Mouse (Mus musculus) ES-Bruce4 (cell line): Measurements from ENCODE around the gene Pik3r5. TPM values are rescaled to one million over a fixed set of nuclear protein-coding genes. Genes with fewer than 3 reads are reported as not detected.

ENCODE experiments used
- H3K27ac ChIP-seq: 2 replicates; pipeline ENCODE4 v1.5.1; 2012; ENCODE audit warnings: low read length, inconsistent platforms; ENCODE audit not compliant: insufficient read depth
- H3K27me3 ChIP-seq: 2 replicates; pipeline ENCODE4 v1.6.1; 2012; ENCODE audit warnings: mild to moderate bottlenecking, low read length, inconsistent platforms; ENCODE audit not compliant: control insufficient read depth, poor library complexity, insufficient read depth, severe bottlenecking
- H3K36me3 ChIP-seq: 2 replicates; pipeline ENCODE4 v1.6.1; 2012; ENCODE audit warnings: inconsistent platforms, mild to moderate bottlenecking, low read length, moderate library complexity; ENCODE audit not compliant: control insufficient read depth, poor library complexity, insufficient read depth, severe bottlenecking
- H3K4me1 ChIP-seq: one replicate; pipeline ENCODE4 v1.8.1; 2011; ENCODE audit warnings: low read length; ENCODE audit not compliant: control insufficient read depth, insufficient read depth
- H3K4me3 ChIP-seq: 2 replicates; pipeline ENCODE4 v1.5.1; 2011; ENCODE audit warnings: low read depth, mild to moderate bottlenecking, low read length
- H3K9ac ChIP-seq: 2 replicates; pipeline ENCODE4 v1.6.1; 2012; ENCODE audit warnings: low read depth, mild to moderate bottlenecking, inconsistent platforms; ENCODE audit not compliant: poor library complexity, severe bottlenecking
- H3K9me3 ChIP-seq: replicated peaks from 2 replicates; pipeline ENCODE4 v1.6.1; 2012; ENCODE audit warnings: mild to moderate bottlenecking, low read length, inconsistent platforms; ENCODE audit not compliant: control insufficient read depth, poor library complexity, insufficient read depth, severe bottlenecking
- CTCF ChIP-seq: IDR thresholded peaks from one replicate; pipeline ENCODE4 v1.8.1; 2011; ENCODE audit warnings: low read depth, low read length
- EP300 ChIP-seq: IDR thresholded peaks from 2 replicates; pipeline ENCODE4 v1.6.1; 2011; ENCODE audit warnings: low read depth, low read length; ENCODE audit not compliant: insufficient read depth
- POLR2A ChIP-seq: IDR thresholded peaks from one replicate; pipeline ENCODE4 v1.8.1; 2011; ENCODE audit warnings: low read length; ENCODE audit not compliant: insufficient read depth
- polyA plus RNA-seq: library from polyadenylated mRNA; stranded (reverse); fragments of >200 nt; gene quantifications from 2 replicates; pipeline ENCODE4 v1.2.4, GENCODE M21; 2011; ENCODE audit warnings: low read depth; ENCODE audit not compliant: missing spikeins, insufficient read depth, insufficient read length

The Pik3r5 gene
- polyA plus RNA-seq, 1 experiment = 1.7 TPM

- TF ChIP-seq CTCF (no peak), POLR2A (no peak), EP300 (no peak)
- no peaks in the 10 kb centered on the region for H3K9me3 ChIP-seq
- H3K27me3 ChIP-seq = no peaks in the 10 kb centered on the region
- H3K36me3 ChIP-seq = no peaks in the 10 kb centered on the region
- no peak overlapping the region for H3K4me3 ChIP-seq
- no peaks in the 10 kb centered on the region for H3K4me1 ChIP-seq
- no peak overlapping the region for H3K9ac ChIP-seq
- no peak overlapping the region for H3K27ac ChIP-seq
Observed at GRCm38 (mm10) chr11:68446547-68446946, 14.6 kb downstream of the Pik3r5 start.

- no peaks in the 10 kb centered on the region for H3K36me3 ChIP-seq
- H3K4me3 ChIP-seq = no peak overlapping the region
- H3K9me3 ChIP-seq = no peaks in the 10 kb centered on the region
- H3K9ac ChIP-seq = no peak overlapping the region
- no peak overlapping the region for H3K27ac ChIP-seq
- TF ChIP-seq POLR2A = no peak
- no peak for TF ChIP-seq CTCF
- no peak for TF ChIP-seq EP300
- H3K27me3 ChIP-seq = no peaks in the 10 kb centered on the region
- H3K4me1 ChIP-seq = no peaks in the 10 kb centered on the region
Observed at GRCm38 (mm10) chr11:68447242-68447641, 15.3 kb downstream of the Pik3r5 start.

DNA sequence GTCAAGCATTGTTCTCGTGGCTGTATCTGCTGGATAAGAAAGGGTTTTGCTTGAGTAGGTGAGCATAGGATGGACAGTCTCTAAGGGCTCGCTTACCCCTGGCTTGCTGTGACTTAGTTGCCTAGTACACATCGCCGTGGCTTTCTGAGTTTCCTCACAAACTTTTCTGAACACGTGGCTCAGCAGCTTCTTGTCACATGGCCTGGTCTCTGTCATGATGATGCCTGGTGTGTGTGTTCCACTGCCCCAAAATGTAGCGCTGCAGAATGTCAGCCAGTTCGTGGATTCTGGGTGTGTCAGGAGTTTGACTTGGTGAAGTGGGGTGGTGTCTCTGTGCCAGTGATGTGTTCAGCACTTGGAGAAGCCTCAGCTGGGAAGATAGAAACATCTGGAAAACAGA, 16.4 kb downstream of the Pik3r5 start:
- Histone ChIP-seq H3K9ac (no peak overlapping the region), H3K36me3 (no peaks in the 10 kb centered on the region), H3K4me1 (no peaks in the 10 kb centered on the region), H3K4me3 (no peak overlapping the region), H3K27ac (no peak overlapping the region), H3K27me3 (no peaks in the 10 kb centered on the region), H3K9me3 (no peaks in the 10 kb centered on the region)
- TF ChIP-seq CTCF (no peak), EP300 (no peak), POLR2A (no peak)

GRCm38 (mm10) chr11:68451282-68451735, 19.4 kb downstream of the Pik3r5 start:
- no peak overlapping the region for H3K9ac ChIP-seq

GRCm38 (mm10) chr11:68451747-68452405, 20.0 kb downstream of the Pik3r5 start:
- Histone ChIP-seq H3K27me3 (no peaks in the 10 kb centered on the region), H3K4me3 (no peak overlapping the region), H3K9ac (no peak overlapping the region), H3K9me3 (no peaks in the 10 kb centered on the region), H3K4me1 (no peaks in the 10 kb centered on the region), H3K27ac (no peak overlapping the region), H3K36me3 (no peaks in the 10 kb centered on the region)
- no peak for TF ChIP-seq CTCF
- no peak for TF ChIP-seq EP300
- TF ChIP-seq POLR2A = no peak

More at GRCm38 (mm10) chr11:68451282-68451735, 19.4 kb downstream of the Pik3r5 start:
- Histone ChIP-seq H3K4me3 (no peak overlapping the region), H3K27me3 (no peaks in the 10 kb centered on the region), H3K9me3 (no peaks in the 10 kb centered on the region), H3K27ac (no peak overlapping the region), H3K36me3 (no peaks in the 10 kb centered on the region), H3K4me1 (no peaks in the 10 kb centered on the region)
- no peak for TF ChIP-seq POLR2A
- no peak for TF ChIP-seq EP300
- no peak for TF ChIP-seq CTCF

DNA sequence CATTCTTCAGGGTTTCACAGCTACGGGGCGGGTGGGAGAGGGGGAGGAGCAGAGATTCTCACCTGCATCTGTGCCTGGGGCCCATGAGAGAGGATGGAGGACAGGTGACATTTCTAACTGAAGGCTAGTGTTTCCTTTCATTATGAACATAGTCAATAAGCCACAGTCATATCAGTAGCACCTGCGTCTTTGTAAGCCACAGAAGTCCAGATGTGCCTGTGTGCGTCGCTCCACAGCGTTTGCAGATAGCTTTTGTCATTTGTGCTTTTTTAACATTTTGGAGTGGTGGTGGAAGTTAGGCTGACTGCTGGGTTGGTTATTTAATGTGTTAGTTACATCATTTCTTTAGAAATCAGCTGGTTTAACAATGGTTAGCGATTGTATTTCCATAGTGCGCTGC, 20.8 kb downstream of the Pik3r5 start:
- no peaks in the 10 kb centered on the region for H3K36me3 ChIP-seq
- TF ChIP-seq EP300 (no peak), CTCF (no peak), POLR2A (no peak)
- H3K27me3 ChIP-seq = no peaks in the 10 kb centered on the region
- H3K4me3 ChIP-seq = no peak overlapping the region
- H3K4me1 ChIP-seq = no peaks in the 10 kb centered on the region
- H3K27ac ChIP-seq = no peak overlapping the region
- no peaks in the 10 kb centered on the region for H3K9me3 ChIP-seq
- no peak overlapping the region for H3K9ac ChIP-seq
